Mouse (Mus musculus): ENCODE measurements around the gene Sox2.

Sox2 gene

DNA sequence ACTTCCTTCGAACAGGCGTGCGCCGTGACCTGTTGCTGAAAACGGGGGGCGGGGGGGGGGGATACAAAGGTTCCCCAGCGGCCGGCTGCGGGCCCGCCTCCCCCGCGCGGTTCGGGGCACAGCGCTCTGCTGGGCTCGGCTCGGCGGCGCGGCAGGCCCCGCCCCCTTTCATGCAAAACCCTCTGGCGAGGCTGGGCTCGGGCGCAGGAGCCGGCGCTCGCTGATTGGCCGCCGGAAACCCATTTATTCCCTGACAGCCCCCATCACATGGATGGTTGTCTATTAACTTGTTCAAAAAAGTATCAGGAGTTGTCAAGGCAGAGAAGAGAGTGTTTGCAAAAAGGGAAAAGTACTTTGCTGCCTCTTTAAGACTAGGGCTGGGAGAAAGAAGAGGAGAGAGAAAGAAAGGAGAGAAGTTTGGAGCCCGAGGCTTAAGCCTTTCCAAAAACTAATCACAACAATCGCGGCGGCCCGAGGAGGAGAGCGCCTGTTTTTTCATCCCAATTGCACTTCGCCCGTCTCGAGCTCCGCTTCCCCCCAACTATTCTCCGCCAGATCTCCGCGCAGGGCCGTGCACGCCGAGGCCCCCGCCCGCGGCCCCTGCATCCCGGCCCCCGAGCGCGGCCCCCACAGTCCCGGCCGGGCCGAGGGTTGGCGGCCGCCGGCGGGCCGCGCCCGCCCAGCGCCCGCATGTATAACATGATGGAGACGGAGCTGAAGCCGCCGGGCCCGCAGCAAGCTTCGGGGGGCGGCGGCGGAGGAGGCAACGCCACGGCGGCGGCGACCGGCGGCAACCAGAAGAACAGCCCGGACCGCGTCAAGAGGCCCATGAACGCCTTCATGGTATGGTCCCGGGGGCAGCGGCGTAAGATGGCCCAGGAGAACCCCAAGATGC, at the start of gene Sox2:
TSS of gene Sox2 (plus strand) at position 680 of the 895 bp plus-strand sequence.
- peak within 1 kb of the TSS; percentile 98 for H3K4me3 ChIP-seq (replicated peaks; ENCODE audit: low read length)
- TF ChIP-seq NANOG (IDR thresholded peaks at IDR 0.05; ENCODE audit: borderline replicate concordance, low read length), result 0 out of 2 replicates have a peak, but pooled peaks have one; percentile 14
- TF ChIP-seq POU5F1 (IDR thresholded peaks at IDR 0.05; ENCODE audit: borderline replicate concordance, low read length), result no peak
- peaks cover 40% of the 10 kb centered on the region for H3K36me3 ChIP-seq (ENCODE audit: insufficient read depth, low read length)
- peaks cover 37% of the 10 kb centered on the region for H3K4me1 ChIP-seq (replicated peaks; ENCODE audit: low read depth, low read length)
- H3K27me3 ChIP-seq (ENCODE audit: insufficient read depth, low read length), result no peaks in the 10 kb centered on the region
- no peaks in the 10 kb centered on the region for H3K9me3 ChIP-seq (ENCODE audit: low read length)

DNA sequence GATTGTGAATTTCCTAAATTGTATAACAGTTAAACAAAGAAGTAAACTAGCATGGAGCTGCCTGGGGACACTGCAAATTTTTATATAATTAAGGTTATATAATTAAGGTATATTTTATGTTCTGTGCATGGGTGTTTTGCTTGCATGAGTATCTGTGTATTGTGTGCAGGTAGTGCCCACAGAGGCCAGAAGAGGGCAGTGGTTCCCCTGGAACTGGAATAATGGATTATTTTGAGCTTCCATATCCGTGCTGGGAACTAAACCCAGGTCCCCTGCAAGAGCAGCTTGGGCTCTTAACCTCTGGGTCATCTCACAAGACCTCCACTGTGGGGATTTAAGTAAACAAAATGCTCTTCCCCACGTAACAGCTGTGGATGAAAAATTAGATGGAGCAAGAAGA, 49.1 kb upstream of the Sox2 start:
- H3K36me3 ChIP-seq (ENCODE audit: insufficient read depth, low read length), result no peaks in the 10 kb centered on the region
- H3K9me3 ChIP-seq (ENCODE audit: low read length), result peaks cover 7% of the 10 kb centered on the region; the same call in 1 of the 2 replicates
- TF ChIP-seq POU5F1 (IDR thresholded peaks at IDR 0.05; ENCODE audit: borderline replicate concordance, low read length) (no peak), CTCF (conservative IDR thresholded peaks at IDR 0.05; ENCODE audit: low read length) (peak; percentile 68), NANOG (IDR thresholded peaks at IDR 0.05; ENCODE audit: borderline replicate concordance, low read length) (no peak)
- H3K4me1 ChIP-seq (replicated peaks; ENCODE audit: low read depth, low read length), result no peaks in the 10 kb centered on the region
- H3K27me3 ChIP-seq (ENCODE audit: insufficient read depth, low read length), result no peaks in the 10 kb centered on the region
- no peak overlapping the region for H3K4me3 ChIP-seq (replicated peaks; ENCODE audit: low read length)

DNA sequence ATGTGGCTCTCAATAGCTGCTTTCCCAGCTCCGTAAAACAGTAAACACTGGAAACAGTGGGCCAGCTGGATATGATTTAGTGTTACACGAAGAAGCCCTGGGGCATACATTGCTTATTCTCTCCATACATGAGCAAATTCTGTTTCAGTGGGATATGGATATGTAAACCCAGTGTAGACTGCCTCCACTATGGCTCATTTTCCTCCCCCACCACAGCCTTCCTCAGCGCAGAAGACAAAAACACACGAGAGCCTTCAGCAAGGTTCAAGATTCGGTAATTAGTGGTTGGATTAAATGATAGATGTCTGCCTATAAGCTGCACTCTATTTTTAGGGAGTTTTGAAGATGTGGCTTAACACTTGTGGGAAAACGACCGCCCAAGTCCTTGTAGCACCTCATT, 36.1 kb upstream of the Sox2 start:
- TF ChIP-seq POU5F1 (IDR thresholded peaks at IDR 0.05; ENCODE audit: borderline replicate concordance, low read length), result no peak
- no peak for TF ChIP-seq CTCF (conservative IDR thresholded peaks at IDR 0.05; ENCODE audit: low read length)
- TF ChIP-seq NANOG (IDR thresholded peaks at IDR 0.05; ENCODE audit: borderline replicate concordance, low read length), result no peak
- Histone ChIP-seq H3K4me3 (replicated peaks; ENCODE audit: low read length) (no peak overlapping the region), H3K4me1 (replicated peaks; ENCODE audit: low read depth, low read length) (peaks cover 14% of the 10 kb centered on the region; the same call in 1 of the 2 replicates), H3K36me3 (ENCODE audit: insufficient read depth, low read length) (no peaks in the 10 kb centered on the region), H3K9me3 (ENCODE audit: low read length) (no peaks in the 10 kb centered on the region), H3K27me3 (ENCODE audit: insufficient read depth, low read length) (no peaks in the 10 kb centered on the region)

DNA sequence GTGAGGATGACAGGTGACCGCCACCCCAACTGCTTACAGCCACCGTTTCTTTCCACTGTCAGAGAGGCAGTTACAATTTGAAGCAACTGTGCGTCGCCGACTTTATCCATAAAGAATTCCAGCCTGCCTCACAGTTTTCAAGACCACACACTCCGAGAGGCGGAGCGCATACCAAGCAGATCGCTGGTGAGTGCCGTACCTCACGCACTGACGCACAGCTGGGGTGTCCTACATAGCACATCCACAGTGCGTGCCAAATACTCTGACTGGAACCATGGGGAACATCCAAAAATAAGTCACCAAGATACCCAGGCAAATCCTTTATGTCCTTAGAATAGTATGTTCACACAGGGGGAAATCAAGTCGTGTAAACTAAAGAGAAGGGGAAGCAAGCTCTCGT, 34.7 kb upstream of the Sox2 start:
- Histone ChIP-seq H3K4me1 (replicated peaks; ENCODE audit: low read depth, low read length) (peaks cover 14% of the 10 kb centered on the region; the same call in 1 of the 2 replicates), H3K9me3 (ENCODE audit: low read length) (no peaks in the 10 kb centered on the region), H3K36me3 (ENCODE audit: insufficient read depth, low read length) (no peaks in the 10 kb centered on the region), H3K27me3 (ENCODE audit: insufficient read depth, low read length) (no peaks in the 10 kb centered on the region), H3K4me3 (replicated peaks; ENCODE audit: low read length) (no peak overlapping the region)
- TF ChIP-seq CTCF (conservative IDR thresholded peaks at IDR 0.05; ENCODE audit: low read length) (no peak), NANOG (IDR thresholded peaks at IDR 0.05; ENCODE audit: borderline replicate concordance, low read length) (no peak), POU5F1 (IDR thresholded peaks at IDR 0.05; ENCODE audit: borderline replicate concordance, low read length) (no peak)

DNA sequence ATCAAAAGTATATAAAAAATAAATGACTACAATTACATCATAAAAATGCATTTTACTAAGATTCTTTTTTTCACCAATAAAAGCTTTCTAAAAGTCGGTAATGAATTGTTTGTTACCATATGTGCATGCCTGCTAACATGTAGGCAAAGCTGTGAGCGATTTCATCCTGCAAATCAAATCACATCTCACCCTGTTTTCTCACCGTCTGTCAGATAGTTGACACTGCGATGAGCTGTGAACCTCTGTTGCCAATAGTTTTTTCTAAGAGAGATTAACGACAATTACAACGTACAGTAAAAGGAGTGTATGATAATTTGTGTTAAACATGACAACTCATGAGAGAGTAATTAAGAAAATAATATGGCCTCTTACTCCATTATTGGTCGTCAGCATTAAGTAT, 31.3 kb upstream of the Sox2 start:
- Histone ChIP-seq H3K27me3 (ENCODE audit: insufficient read depth, low read length) (no peaks in the 10 kb centered on the region), H3K4me1 (replicated peaks; ENCODE audit: low read depth, low read length) (peaks cover 16% of the 10 kb centered on the region), H3K9me3 (ENCODE audit: low read length) (no peaks in the 10 kb centered on the region), H3K4me3 (replicated peaks; ENCODE audit: low read length) (no peak overlapping the region), H3K36me3 (ENCODE audit: insufficient read depth, low read length) (no peaks in the 10 kb centered on the region)
- TF ChIP-seq POU5F1 (IDR thresholded peaks at IDR 0.05; ENCODE audit: borderline replicate concordance, low read length) (no peak), NANOG (IDR thresholded peaks at IDR 0.05; ENCODE audit: borderline replicate concordance, low read length) (no peak), CTCF (conservative IDR thresholded peaks at IDR 0.05; ENCODE audit: low read length) (no peak)

DNA sequence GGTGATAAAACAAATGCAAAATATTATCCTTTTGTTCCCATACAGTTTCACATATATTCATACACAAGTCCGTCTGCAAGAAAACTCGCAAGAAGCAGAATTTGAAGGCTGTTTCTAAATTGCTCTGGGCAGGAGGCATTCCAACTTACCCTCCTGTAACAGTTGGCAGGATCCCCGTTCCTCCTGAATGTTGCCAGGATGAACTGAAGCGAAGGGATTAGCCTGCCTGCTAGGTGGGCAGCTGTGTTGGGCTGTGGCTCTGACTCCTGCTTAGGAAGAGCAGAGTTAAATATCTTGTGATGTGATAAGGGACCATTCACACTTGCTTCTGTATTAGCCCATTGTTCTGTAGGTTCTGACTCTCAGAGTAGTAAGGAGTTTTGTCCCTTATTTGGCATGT, 30.1 kb upstream of the Sox2 start:
- H3K4me1 ChIP-seq (replicated peaks; ENCODE audit: low read depth, low read length), result peaks cover 20% of the 10 kb centered on the region
- TF ChIP-seq POU5F1 (IDR thresholded peaks at IDR 0.05; ENCODE audit: borderline replicate concordance, low read length), result no peak
- no peak for TF ChIP-seq CTCF (conservative IDR thresholded peaks at IDR 0.05; ENCODE audit: low read length)
- no peak for TF ChIP-seq NANOG (IDR thresholded peaks at IDR 0.05; ENCODE audit: borderline replicate concordance, low read length)
- no peaks in the 10 kb centered on the region for H3K36me3 ChIP-seq (ENCODE audit: insufficient read depth, low read length)
- no peaks in the 10 kb centered on the region for H3K9me3 ChIP-seq (ENCODE audit: low read length)
- no peaks in the 10 kb centered on the region for H3K27me3 ChIP-seq (ENCODE audit: insufficient read depth, low read length)
- no peak overlapping the region for H3K4me3 ChIP-seq (replicated peaks; ENCODE audit: low read length)

DNA sequence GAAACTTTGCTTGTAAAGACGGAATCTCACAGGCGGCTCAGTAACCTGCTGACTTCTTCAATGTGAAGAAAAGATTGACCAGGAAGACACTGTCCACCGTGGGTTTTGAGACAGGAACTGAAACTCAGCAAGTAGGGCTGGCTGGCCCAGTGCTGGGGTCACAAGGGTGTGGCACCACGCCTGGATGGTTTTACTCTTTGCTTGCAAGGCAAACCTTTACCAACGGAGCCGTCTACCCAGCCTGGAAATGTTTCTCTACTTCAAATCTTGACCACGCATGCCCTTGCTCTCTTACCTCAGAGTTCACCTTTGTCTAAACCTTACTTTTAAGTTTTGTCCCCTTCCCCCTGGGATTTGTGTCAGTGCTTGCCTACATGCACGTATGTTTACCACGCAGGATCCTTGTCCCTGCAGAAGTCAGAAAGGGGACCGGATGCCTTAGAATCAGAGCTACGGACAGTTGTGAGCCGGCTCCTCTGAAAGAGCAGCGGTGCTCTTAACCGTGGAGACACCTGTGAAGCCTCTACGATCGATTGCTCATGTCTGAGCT, 25.4 kb upstream of the Sox2 start:
- no peaks in the 10 kb centered on the region for H3K27me3 ChIP-seq (ENCODE audit: insufficient read depth, low read length)
- H3K4me3 ChIP-seq (replicated peaks; ENCODE audit: low read length), result no peak overlapping the region
- H3K9me3 ChIP-seq (ENCODE audit: low read length), result peaks cover 4% of the 10 kb centered on the region; the same call in 1 of the 2 replicates
- no peak for TF ChIP-seq POU5F1 (IDR thresholded peaks at IDR 0.05; ENCODE audit: borderline replicate concordance, low read length)
- no peak for TF ChIP-seq NANOG (IDR thresholded peaks at IDR 0.05; ENCODE audit: borderline replicate concordance, low read length)
- no peak for TF ChIP-seq CTCF (conservative IDR thresholded peaks at IDR 0.05; ENCODE audit: low read length)
- no peaks in the 10 kb centered on the region for H3K36me3 ChIP-seq (ENCODE audit: insufficient read depth, low read length)
- peaks cover 11% of the 10 kb centered on the region for H3K4me1 ChIP-seq (replicated peaks; ENCODE audit: low read depth, low read length)

DNA sequence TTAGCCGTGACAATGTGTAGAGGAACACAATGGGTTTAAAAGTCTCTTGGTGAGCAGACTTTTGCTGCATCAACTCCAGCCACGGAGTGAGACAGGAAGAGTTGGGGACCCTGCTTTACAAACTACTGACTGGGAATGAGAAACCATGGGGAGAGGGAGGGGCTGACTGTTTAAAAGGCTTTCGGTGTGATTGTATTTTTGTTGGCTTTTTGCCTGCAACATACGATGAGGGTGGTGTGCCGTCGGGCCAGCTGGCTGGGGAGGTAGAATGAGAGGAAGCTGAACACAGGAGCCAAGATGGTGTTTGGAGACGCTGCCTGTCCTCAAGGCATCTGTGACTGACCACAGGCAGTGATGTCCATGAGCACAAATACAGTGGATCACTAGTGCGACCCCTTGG, 23.7 kb upstream of the Sox2 start:
- no peaks in the 10 kb centered on the region; the same call in 1 of the 2 replicates for H3K27me3 ChIP-seq (ENCODE audit: insufficient read depth, low read length)
- no peak overlapping the region for H3K4me3 ChIP-seq (replicated peaks; ENCODE audit: low read length)
- no peaks in the 10 kb centered on the region for H3K36me3 ChIP-seq (ENCODE audit: insufficient read depth, low read length)
- H3K4me1 ChIP-seq (replicated peaks; ENCODE audit: low read depth, low read length), result peaks cover 11% of the 10 kb centered on the region
- TF ChIP-seq NANOG (IDR thresholded peaks at IDR 0.05; ENCODE audit: borderline replicate concordance, low read length) (no peak), CTCF (conservative IDR thresholded peaks at IDR 0.05; ENCODE audit: low read length) (no peak), POU5F1 (IDR thresholded peaks at IDR 0.05; ENCODE audit: borderline replicate concordance, low read length) (no peak)
- H3K9me3 ChIP-seq (ENCODE audit: low read length), result peaks cover 4% of the 10 kb centered on the region; the same call in 1 of the 2 replicates
